Mouse (Mus musculus) heart, postnatal 0 days (tissue): ENCODE measurements around the gene 1700024P04Rik. TPM values are rescaled to one million over a fixed set of nuclear protein-coding genes. Genes with fewer than 3 reads are reported as not detected.

Source experiments
- ATAC-seq: fragments of 200-750 bp; cut with Nextera tagmentation; 2 replicates; pipeline ENCODE4 v1.8.0; 2017; ENCODE audit warnings: low read depth, moderate number of reproducible peaks, moderate library complexity; ENCODE audit not compliant: insufficient read depth
- DNase-seq: peaks from one replicate; pipeline ENCODE4 v3.0.0-alpha.2; 2016; ENCODE audit warnings: low spot score
- H3K27ac ChIP-seq: fragments of 300-500 bp; sonication (generic); 2 replicates; pipeline ENCODE4 v1.5.1; 2014; ENCODE audit warnings: low read depth, mild to moderate bottlenecking
- H3K27me3 ChIP-seq: fragments of 300-500 bp; sonication (generic); 2 replicates; pipeline ENCODE4 v1.6.1; 2014; ENCODE audit warnings: low read length, mixed read lengths; ENCODE audit not compliant: control insufficient read depth, insufficient read depth
- H3K36me3 ChIP-seq: fragments of 300-500 bp; sonication (generic); replicated peaks from 2 replicates; pipeline ENCODE4 v1.6.1; 2014; ENCODE audit warnings: low read length, mixed read lengths; ENCODE audit not compliant: control insufficient read depth, insufficient read depth
- H3K4me1 ChIP-seq: fragments of 300-500 bp; sonication (generic); 2 replicates; pipeline ENCODE4 v1.6.1; 2014; ENCODE audit warnings: antibody characterized with exemption; ENCODE audit not compliant: control insufficient read depth, insufficient read depth
- H3K4me2 ChIP-seq: fragments of 300-500 bp; sonication (generic); 2 replicates; pipeline ENCODE4 v1.6.1; 2014; ENCODE audit warnings: low read depth, mild to moderate bottlenecking, low read length, moderate library complexity
- H3K4me3 ChIP-seq: fragments of 300-500 bp; sonication (generic); 2 replicates; pipeline ENCODE4 v1.5.1; 2014; ENCODE audit warnings: low read depth, low read length
- H3K9ac ChIP-seq: fragments of 300-500 bp; sonication (generic); replicated peaks from 2 replicates; pipeline ENCODE4 v1.6.1; 2014; ENCODE audit warnings: low read depth, low read length, mixed read lengths
- H3K9me3 ChIP-seq: fragments of 300-500 bp; sonication (generic); replicated peaks from 2 replicates; pipeline ENCODE4 v1.6.1; 2016; ENCODE audit warnings: low read length; ENCODE audit not compliant: control insufficient read depth
- CTCF ChIP-seq: IDR thresholded peaks from 2 replicates; pipeline ENCODE4 v1.5.1; 2016; ENCODE audit warnings: antibody characterized with exemption, control low read depth, low read depth
- EP300 ChIP-seq: IDR thresholded peaks from 2 replicates; pipeline ENCODE4 v1.6.1; 2016; ENCODE audit warnings: antibody characterized with exemption, low read depth
- WGBS: fragments of 180-500 bp; shearing (Covaris S2); extraction: QIAGEN DNeasy Blood & Tissue Kit; methylation state at CpG from one replicate; pipeline ENCODE4 v1.1.7; 2014; 5-methylcytosine and 5-hydroxymethylcytosine counted together
- polyA plus RNA-seq: library from polyadenylated mRNA; unstranded; fragments of >200 nt; fragmentation: Nextera tagmentation; extraction: Ambion mirVana; gene quantifications from 2 replicates; pipeline ENCODE4 v1.2.1, GENCODE M21; 2015
- total RNA-seq: library from RNA; depleted of rRNA; stranded (reverse); fragments of >200 nt; gene quantifications from 2 replicates; pipeline ENCODE4 v1.2.3, GENCODE M21; 2014; ENCODE audit warnings: low replicate concordance

Gene 1700024P04Rik
- total and polyA plus RNA-seq, 2 experiments from 2014 or later: not detected

DNA sequence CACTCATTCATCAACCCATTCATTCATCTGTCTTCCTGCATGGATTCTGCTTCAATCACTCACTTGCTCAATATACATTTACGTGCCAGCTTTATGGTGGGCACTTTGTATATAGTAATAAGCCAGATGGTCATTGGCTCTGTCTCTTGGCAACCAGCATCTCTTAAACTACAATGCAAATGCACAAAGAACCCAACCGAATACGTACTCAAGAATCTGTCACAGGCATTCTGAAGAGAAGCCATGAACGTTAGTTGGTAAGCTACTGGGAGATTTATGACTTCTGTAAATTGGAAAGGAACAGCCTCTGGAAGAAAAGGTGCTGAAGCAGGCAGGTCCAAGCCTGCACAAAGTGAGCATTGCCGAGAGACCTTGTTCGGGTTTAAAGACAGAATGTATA lies 36.8 kb upstream of the 1700024P04Rik start:
- H3K4me1 ChIP-seq: no peaks in the 10 kb centered on the region
- ATAC-seq (no peak), DNase-seq (no peak)
- no peaks in the 10 kb centered on the region for H3K27me3 ChIP-seq
- no peaks in the 10 kb centered on the region for H3K36me3 ChIP-seq
- WGBS: 90% methylated on average over 6 of the region's 6 CpGs
- no peak overlapping the region for H3K27ac ChIP-seq
- no peak overlapping the region for H3K9ac ChIP-seq
- H3K9me3 ChIP-seq: no peaks in the 10 kb centered on the region
- no peak overlapping the region for H3K4me2 ChIP-seq
- no peak for TF ChIP-seq EP300
- no peak for TF ChIP-seq CTCF
- no peak overlapping the region for H3K4me3 ChIP-seq

DNA sequence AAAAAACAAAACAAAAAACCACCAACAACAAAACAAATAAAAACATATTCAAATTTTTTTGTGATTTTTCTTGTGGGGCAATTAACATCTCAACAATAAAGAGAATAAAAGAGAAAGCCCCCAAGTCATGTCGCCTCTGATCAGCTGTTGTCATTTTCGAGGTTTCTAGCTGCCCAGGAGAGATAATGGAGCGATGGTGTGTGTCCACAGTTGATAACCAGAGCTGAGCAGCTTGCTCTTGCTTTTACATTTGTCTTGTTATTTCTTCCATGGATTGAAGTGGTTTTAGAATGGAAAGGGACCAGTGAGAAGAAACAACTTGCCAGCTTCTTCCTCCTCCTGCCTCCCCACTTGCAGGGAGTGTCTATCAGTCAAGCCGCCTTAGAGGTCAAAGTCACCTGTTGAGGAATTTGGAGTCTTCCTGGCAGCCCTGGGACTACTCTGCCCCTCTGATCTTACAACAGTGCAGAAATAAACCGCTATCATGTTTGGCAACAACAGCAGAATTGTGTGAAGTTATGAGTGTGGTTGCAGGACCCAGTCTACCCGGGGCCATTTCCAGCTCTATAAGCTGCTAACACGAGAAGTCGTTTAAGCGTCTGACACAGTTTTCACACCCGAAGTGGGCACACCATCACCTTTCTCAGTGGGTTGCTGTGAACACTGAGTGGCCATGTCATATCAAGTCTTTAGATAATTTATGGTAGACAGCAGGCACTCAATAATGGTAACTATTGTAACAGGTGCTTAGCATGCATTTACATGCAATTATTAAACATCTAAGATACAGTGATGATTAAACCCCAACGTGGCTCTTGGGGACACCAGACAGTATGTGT lies 35.7 kb upstream of the 1700024P04Rik start:
- DNase-seq (no peak), ATAC-seq (no peak)
- Histone ChIP-seq H3K36me3 (no peaks in the 10 kb centered on the region), H3K9me3 (no peaks in the 10 kb centered on the region), H3K4me2 (no peak overlapping the region), H3K27me3 (no peaks in the 10 kb centered on the region), H3K4me3 (no peak overlapping the region), H3K9ac (no peak overlapping the region), H3K27ac (no peak overlapping the region), H3K4me1 (no peaks in the 10 kb centered on the region)
- 62% methylated on average over 11 of the region's 11 CpGs for WGBS
- no peak for TF ChIP-seq CTCF
- TF ChIP-seq EP300: no peak

DNA sequence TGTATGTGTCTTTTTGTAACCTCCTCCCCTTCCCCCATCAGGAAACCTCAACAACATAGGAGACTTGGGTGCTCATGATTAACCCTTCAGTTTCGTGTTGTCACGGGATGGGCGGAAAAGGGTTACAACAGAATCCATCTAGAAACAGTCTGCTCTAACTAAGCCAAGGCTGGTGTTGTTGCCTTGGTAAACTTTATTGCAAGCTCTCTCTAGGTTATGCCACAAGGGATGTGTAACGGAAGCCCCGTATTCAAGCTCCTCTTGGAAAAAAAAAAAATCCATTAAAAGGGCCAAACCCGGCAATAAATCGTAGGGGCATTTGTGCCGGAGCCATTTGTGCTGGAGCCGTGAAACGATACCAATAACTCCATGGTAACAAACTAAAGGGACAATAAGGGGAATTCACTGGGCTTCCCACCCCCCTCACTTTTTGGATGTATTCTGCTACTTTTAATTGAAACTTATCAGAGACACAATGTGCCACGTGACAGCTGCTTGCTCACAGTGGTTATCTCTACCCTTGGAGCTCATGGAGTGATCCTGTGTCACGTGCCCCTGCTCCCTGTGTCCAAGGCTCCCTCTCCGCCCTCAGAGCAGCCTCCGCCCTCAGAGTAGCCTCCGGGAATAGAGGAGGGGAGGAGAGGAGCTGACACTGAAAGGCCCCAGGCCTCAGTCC lies 34.3 kb upstream of the 1700024P04Rik start:
- H3K4me1 ChIP-seq: no peaks in the 10 kb centered on the region
- no peak overlapping the region for H3K4me2 ChIP-seq
- 62% methylated on average over 15 of the region's 15 CpGs for WGBS
- ATAC-seq (peak; percentile 83; the same call in 1 of the 2 replicates), DNase-seq (peak; percentile 36)
- H3K27ac ChIP-seq: no peak overlapping the region
- H3K27me3 ChIP-seq: no peaks in the 10 kb centered on the region
- no peak overlapping the region for H3K4me3 ChIP-seq
- TF ChIP-seq CTCF: no peak
- no peak for TF ChIP-seq EP300
- H3K36me3 ChIP-seq: no peaks in the 10 kb centered on the region
- H3K9ac ChIP-seq: no peak overlapping the region
- no peaks in the 10 kb centered on the region for H3K9me3 ChIP-seq

GRCm38 (mm10) chr13:99016696-99017095 lies 32.3 kb upstream of the 1700024P04Rik start:
- Histone ChIP-seq H3K36me3 (no peaks in the 10 kb centered on the region), H3K9me3 (no peaks in the 10 kb centered on the region), H3K27ac (no peak overlapping the region), H3K4me1 (no peaks in the 10 kb centered on the region), H3K27me3 (no peaks in the 10 kb centered on the region), H3K4me2 (no peak overlapping the region), H3K4me3 (no peak overlapping the region), H3K9ac (no peak overlapping the region)
- DNase-seq (no peak), ATAC-seq (no peak)
- 76% methylated on average over 4 of the region's 4 CpGs for WGBS
- TF ChIP-seq EP300: no peak
- TF ChIP-seq CTCF: no peak

GRCm38 (mm10) chr13:99012891-99013290 lies 28.5 kb upstream of the 1700024P04Rik start:
- Histone ChIP-seq H3K4me2 (no peak overlapping the region), H3K27me3 (no peaks in the 10 kb centered on the region), H3K9ac (no peak overlapping the region), H3K4me1 (no peaks in the 10 kb centered on the region), H3K9me3 (no peaks in the 10 kb centered on the region), H3K27ac (no peak overlapping the region), H3K36me3 (no peaks in the 10 kb centered on the region), H3K4me3 (no peak overlapping the region)
- WGBS: 88% methylated on average over 5 of the region's 5 CpGs
- TF ChIP-seq CTCF: no peak
- TF ChIP-seq EP300: no peak
- no peak for DNase-seq
- ATAC-seq: no peak
